In the genomic region with DNA sequence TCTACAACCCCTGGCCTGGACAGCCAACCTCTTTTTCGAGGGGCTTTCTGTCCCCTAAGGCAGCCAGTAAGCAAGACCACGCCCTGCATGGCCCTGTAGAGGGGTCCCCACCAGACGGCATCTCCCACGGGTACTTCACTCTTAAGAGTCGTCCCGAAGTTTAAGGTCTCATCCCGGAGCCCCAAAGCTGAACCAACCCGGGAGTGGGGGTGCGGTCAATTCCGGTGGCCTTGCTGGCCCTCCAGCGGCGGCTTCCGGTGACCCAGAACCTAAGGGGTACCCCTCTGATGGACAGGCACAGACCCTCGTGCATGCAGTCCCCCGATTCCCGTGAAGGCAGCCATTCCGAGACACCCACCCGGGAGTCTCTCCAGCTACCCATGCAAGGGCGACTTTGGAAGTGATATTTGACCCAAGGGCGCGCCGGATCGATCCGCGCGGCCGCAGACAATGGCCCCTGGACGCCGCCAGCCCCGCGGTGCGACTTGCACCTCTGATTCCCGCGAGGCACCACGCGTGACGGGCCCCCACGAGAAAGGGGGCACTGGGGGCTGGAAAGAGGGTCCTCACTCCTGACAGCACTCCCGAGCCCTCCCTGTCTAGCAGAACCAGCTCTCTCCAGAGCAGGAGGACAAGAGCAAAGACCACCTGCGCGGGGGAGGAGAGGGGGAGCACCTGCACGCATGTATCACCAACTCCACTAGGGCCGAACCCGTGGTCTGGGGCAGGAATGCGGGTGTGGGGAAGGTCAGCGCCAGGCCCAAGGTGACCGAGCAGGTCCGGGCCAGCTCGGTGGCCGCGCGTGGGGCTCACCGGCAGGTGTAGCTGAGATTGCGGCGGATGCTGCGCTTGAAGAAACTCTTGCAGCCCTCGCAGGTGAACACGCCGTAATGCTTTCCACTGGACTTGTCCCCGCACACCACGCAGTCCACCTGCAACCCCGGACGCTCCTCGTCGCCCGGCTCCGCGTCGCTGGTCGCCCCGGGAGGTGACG, we compare ENCODE assay signal across 8 mouse cellular contexts. TPM values are rescaled to one million over a fixed set of nuclear protein-coding genes. Genes with fewer than 3 reads are reported as not detected.
DNase-seq lines count a peak whose midpoint lies in the region; ATAC-seq and TF ChIP-seq lines count a peak whose summit lies in the region.

No protein-coding gene starts in this region.

- ATAC-seq in embryonic facial prominence, embryonic 14.5 days (ENCODE audit: low read depth) = no peak
- ATAC-seq in intestine, embryonic 14.5 days (replicated peaks; ENCODE audit: low FRiP score, low TSS enrichment, low read depth) = no peak
- ATAC-seq in lung, embryonic 15.5 days (ENCODE audit: borderline replicate concordance, extremely low read depth, low FRiP score, low TSS enrichment) = no peak
- no peak for ATAC-seq in granulocyte monocyte progenitor cell, adult 5-6 weeks (replicated peaks; ENCODE audit: poor library complexity, severe bottlenecking)

- peak overlapping the region; percentile 79 for H3K9ac ChIP-seq in embryonic facial prominence, embryonic 14.5 days (ENCODE audit: low read depth, low read length)
- peak overlapping the region; percentile 85 for H3K9ac ChIP-seq in intestine, embryonic 14.5 days (ENCODE audit: low read length)
- peak overlapping the region; percentile 83 for H3K9ac ChIP-seq in lung, embryonic 15.5 days

- no peak for TF ChIP-seq CTCF in testis, adult 2 months (IDR thresholded peaks at IDR 0.05; ENCODE audit: control insufficient read depth, insufficient read depth, insufficient replicate concordance, low read depth, low read length)

- H3K27ac ChIP-seq in testis, adult 2 months (ENCODE audit: control insufficient read depth, insufficient read depth, low read depth, low read length) = no peak overlapping the region
- H3K27ac ChIP-seq in embryonic facial prominence, embryonic 14.5 days (replicated peaks; ENCODE audit: low read depth, low read length) = peak overlapping the region; percentile 88
- H3K27ac ChIP-seq in intestine, embryonic 14.5 days (ENCODE audit: low read depth) = peak overlapping the region; percentile 91
- H3K27ac ChIP-seq in lung, embryonic 15.5 days = peak overlapping the region; percentile 96

- no peak for DNase-seq in testis, postnatal 14 days (ENCODE audit: low spot score)
- no peak for DNase-seq in embryonic facial prominence, embryonic 14.5 days (ENCODE audit: low spot score)
- no peak for DNase-seq in intestine, embryonic 14.5 days (ENCODE audit: low spot score)
- peak; percentile 63 for DNase-seq in yolk sac, embryonic 10.5 days (ENCODE audit: low spot score)
- no peak for DNase-seq in urinary bladder, postnatal 10 days (ENCODE audit: low spot score)

- TF ChIP-seq POLR2A in testis, adult 2 months (IDR thresholded peaks at IDR 0.05; ENCODE audit: control insufficient read depth, low read depth, low read length) = no peak

- WGBS in embryonic facial prominence, embryonic 14.5 days = 2% methylated on average over 43 of the region's 72 CpGs
- 1% methylated on average over 72 of the region's 72 CpGs for WGBS in intestine, embryonic 14.5 days
- WGBS in lung, embryonic 15.5 days = under 1% methylated on average over 72 of the region's 72 CpGs

- no peaks in the 10 kb centered on the region for H3K36me3 ChIP-seq in testis, adult 2 months (ENCODE audit: control insufficient read depth, insufficient read depth, low read length)
- peaks cover 18% of the 10 kb centered on the region for H3K36me3 ChIP-seq in embryonic facial prominence, embryonic 14.5 days (ENCODE audit: control insufficient read depth, insufficient read depth, low read length)
- peaks cover 16% of the 10 kb centered on the region for H3K36me3 ChIP-seq in intestine, embryonic 14.5 days (ENCODE audit: control insufficient read depth, insufficient read depth, low read length)
- peaks cover 20% of the 10 kb centered on the region for H3K36me3 ChIP-seq in lung, embryonic 15.5 days

- no peaks in the 10 kb centered on the region for H3K9me3 ChIP-seq in embryonic facial prominence, embryonic 14.5 days (ENCODE audit: control insufficient read depth, low read length)
- H3K9me3 ChIP-seq in intestine, embryonic 14.5 days (ENCODE audit: control insufficient read depth, low read length) = no peaks in the 10 kb centered on the region
- H3K9me3 ChIP-seq in lung, embryonic 15.5 days = no peaks in the 10 kb centered on the region

- H3K27me3 ChIP-seq in testis, adult 2 months (ENCODE audit: control insufficient read depth, insufficient read depth, low read length) = no peaks in the 10 kb centered on the region
- H3K27me3 ChIP-seq in embryonic facial prominence, embryonic 14.5 days (replicated peaks; ENCODE audit: control insufficient read depth, insufficient read depth, low read length) = no peaks in the 10 kb centered on the region
- no peaks in the 10 kb centered on the region for H3K27me3 ChIP-seq in intestine, embryonic 14.5 days (replicated peaks; ENCODE audit: control insufficient read depth, insufficient read depth, low read length)
- H3K27me3 ChIP-seq in lung, embryonic 15.5 days = no peaks in the 10 kb centered on the region

- H3K4me1 ChIP-seq in testis, adult 2 months (ENCODE audit: control insufficient read depth, insufficient read depth, low read length) = peaks cover 23% of the 10 kb centered on the region
- peaks cover 37% of the 10 kb centered on the region for H3K4me1 ChIP-seq in embryonic facial prominence, embryonic 14.5 days (ENCODE audit: control insufficient read depth, insufficient read depth, low read length)
- peaks cover 47% of the 10 kb centered on the region for H3K4me1 ChIP-seq in intestine, embryonic 14.5 days (replicated peaks; ENCODE audit: control insufficient read depth, insufficient read depth, low read length)
- H3K4me1 ChIP-seq in lung, embryonic 15.5 days = peaks cover 58% of the 10 kb centered on the region

- peak overlapping the region; percentile 71 for H3K4me3 ChIP-seq in testis, adult 2 months (ENCODE audit: control insufficient read depth, low read depth, low read length)
- H3K4me3 ChIP-seq in embryonic facial prominence, embryonic 14.5 days (ENCODE audit: low read depth, low read length) = peak overlapping the region; percentile 77
- peak overlapping the region; percentile 93 for H3K4me3 ChIP-seq in intestine, embryonic 14.5 days (ENCODE audit: low read depth, low read length)
- H3K4me3 ChIP-seq in lung, embryonic 15.5 days = peak overlapping the region; percentile 75

- H3K4me2 ChIP-seq in embryonic facial prominence, embryonic 14.5 days (ENCODE audit: low read depth, low read length) = peak overlapping the region; percentile 99
- H3K4me2 ChIP-seq in intestine, embryonic 14.5 days (ENCODE audit: low read length) = peak overlapping the region; percentile 97
- H3K4me2 ChIP-seq in lung, embryonic 15.5 days = peak overlapping the region; percentile 95

RNA-seq across cellular contexts. Expression of gene Nr2f6, which starts 1.3 kb away (rescaled TPM):
- polyA plus RNA-seq in testis, adult 2 months (2012; rRNA removed) = 10.2 and 10.8 TPM in 2 replicates
- polyA plus RNA-seq in embryonic facial prominence, embryonic 14.5 days (2014; fragmentation: Nextera tagmentation; extraction: Ambion mirVana) = 57.2 and 61.9 TPM in 2 replicates
- polyA plus RNA-seq in intestine, embryonic 14.5 days (2014; fragmentation: Nextera tagmentation; extraction: Ambion mirVana) = 71.8 and 92.8 TPM in 2 replicates
- 76.6 and 80.4 TPM in 2 replicates for polyA plus RNA-seq in lung, embryonic 15.5 days (2015; fragmentation: Nextera tagmentation; extraction: Ambion mirVana)
- total RNA-seq in granulocyte monocyte progenitor cell, adult 5-6 weeks (2014; fragmentation: Nextera tagmentation) = 1.3 and 7.5 TPM in 2 replicates
- total RNA-seq in granulocyte monocyte progenitor cell, adult 5-6 weeks (2017) = 3.3 and 4.1 TPM in 2 replicates

RNA-seq across cellular contexts. Expression of gene Ocel1, which starts 9.4 kb away (rescaled TPM):
- polyA plus RNA-seq in testis, adult 2 months (2012; rRNA removed) = 36.5 and 45.0 TPM in 2 replicates
- 3.8 and 4.0 TPM in 2 replicates for polyA plus RNA-seq in embryonic facial prominence, embryonic 14.5 days (2014; fragmentation: Nextera tagmentation; extraction: Ambion mirVana)
- 3.5 and 5.3 TPM in 2 replicates for polyA plus RNA-seq in intestine, embryonic 14.5 days (2014; fragmentation: Nextera tagmentation; extraction: Ambion mirVana)
- polyA plus RNA-seq in lung, embryonic 15.5 days (2015; fragmentation: Nextera tagmentation; extraction: Ambion mirVana) = 7.0 and 7.2 TPM in 2 replicates
- total RNA-seq in granulocyte monocyte progenitor cell, adult 5-6 weeks (2014; fragmentation: Nextera tagmentation) = 8.8 and 12.4 TPM in 2 replicates
- total RNA-seq in granulocyte monocyte progenitor cell, adult 5-6 weeks (2017) = 8.9 TPM in 2 replicates

RNA-seq across cellular contexts. Expression of gene Use1, which starts 13.8 kb away (rescaled TPM):
- 158 and 169 TPM in 2 replicates for polyA plus RNA-seq in testis, adult 2 months (2012; rRNA removed)
- polyA plus RNA-seq in embryonic facial prominence, embryonic 14.5 days (2014; fragmentation: Nextera tagmentation; extraction: Ambion mirVana) = 106 and 115 TPM in 2 replicates
- polyA plus RNA-seq in intestine, embryonic 14.5 days (2014; fragmentation: Nextera tagmentation; extraction: Ambion mirVana) = 110 and 111 TPM in 2 replicates
- polyA plus RNA-seq in lung, embryonic 15.5 days (2015; fragmentation: Nextera tagmentation; extraction: Ambion mirVana) = 85.0 and 87.0 TPM in 2 replicates
- 108 and 154 TPM in 2 replicates for total RNA-seq in granulocyte monocyte progenitor cell, adult 5-6 weeks (2014; fragmentation: Nextera tagmentation)
- 140 and 156 TPM in 2 replicates for total RNA-seq in granulocyte monocyte progenitor cell, adult 5-6 weeks (2017)

RNA-seq across cellular contexts. Expression of gene Ushbp1, which starts 15.1 kb away (rescaled TPM):
- 1.3 and 1.8 TPM in 2 replicates for polyA plus RNA-seq in testis, adult 2 months (2012; rRNA removed)
- 9.4 and 11.3 TPM in 2 replicates for polyA plus RNA-seq in embryonic facial prominence, embryonic 14.5 days (2014; fragmentation: Nextera tagmentation; extraction: Ambion mirVana)
- polyA plus RNA-seq in intestine, embryonic 14.5 days (2014; fragmentation: Nextera tagmentation; extraction: Ambion mirVana) = 8.3 and 9.4 TPM in 2 replicates
- polyA plus RNA-seq in lung, embryonic 15.5 days (2015; fragmentation: Nextera tagmentation; extraction: Ambion mirVana) = 28.2 and 30.7 TPM in 2 replicates
- not detected in 2 replicates for total RNA-seq in granulocyte monocyte progenitor cell, adult 5-6 weeks (2014; fragmentation: Nextera tagmentation)
- not detected in 2 replicates for total RNA-seq in granulocyte monocyte progenitor cell, adult 5-6 weeks (2017)

RNA-seq across cellular contexts. Expression of gene Babam1, which starts 16.2 kb away (rescaled TPM):
- 70.6 and 76.6 TPM in 2 replicates for polyA plus RNA-seq in testis, adult 2 months (2012; rRNA removed)
- polyA plus RNA-seq in embryonic facial prominence, embryonic 14.5 days (2014; fragmentation: Nextera tagmentation; extraction: Ambion mirVana) = 79.6 and 85.2 TPM in 2 replicates
- polyA plus RNA-seq in intestine, embryonic 14.5 days (2014; fragmentation: Nextera tagmentation; extraction: Ambion mirVana) = 95.1 and 99.9 TPM in 2 replicates
- polyA plus RNA-seq in lung, embryonic 15.5 days (2015; fragmentation: Nextera tagmentation; extraction: Ambion mirVana) = 109 and 112 TPM in 2 replicates
- total RNA-seq in granulocyte monocyte progenitor cell, adult 5-6 weeks (2014; fragmentation: Nextera tagmentation) = 70.0 and 84.9 TPM in 2 replicates
- 98.5 and 101 TPM in 2 replicates for total RNA-seq in granulocyte monocyte progenitor cell, adult 5-6 weeks (2017)
